Mouse (Mus musculus) heart, embryonic 11.5 days (tissue): ENCODE measurements around the gene Enpp3. TPM values are rescaled to one million over a fixed set of nuclear protein-coding genes. Genes with fewer than 3 reads are reported as not detected.

Experiments
- ATAC-seq: fragments of 200-750 bp; cut with Nextera tagmentation; replicated peaks from 2 replicates; pipeline ENCODE4 v1.8.0; 2017; ENCODE audit warnings: moderate library complexity; ENCODE audit not compliant: insufficient number of reproducible peaks, low FRiP score, low TSS enrichment
- H3K27ac ChIP-seq: fragments of 300-500 bp; sonication (generic); 2 replicates; pipeline ENCODE4 v1.5.1; 2014; ENCODE audit warnings: mild to moderate bottlenecking, low read depth, low read length
- H3K27me3 ChIP-seq: fragments of 300-500 bp; sonication (generic); 2 replicates; pipeline ENCODE4 v1.6.1; 2014; ENCODE audit warnings: mild to moderate bottlenecking, low read length, mixed read lengths; ENCODE audit not compliant: control insufficient read depth, insufficient read depth
- H3K36me3 ChIP-seq: fragments of 300-500 bp; sonication (generic); 2 replicates; pipeline ENCODE4 v1.6.1; 2014; ENCODE audit warnings: mild to moderate bottlenecking, low read length, moderate library complexity, mixed read lengths; ENCODE audit not compliant: control insufficient read depth, insufficient read depth
- H3K4me1 ChIP-seq: fragments of 300-500 bp; sonication (generic); 2 replicates; pipeline ENCODE4 v1.6.1; 2014; ENCODE audit warnings: low read length; ENCODE audit not compliant: control insufficient read depth, insufficient read depth
- H3K4me2 ChIP-seq: fragments of 300-500 bp; sonication (generic); 2 replicates; pipeline ENCODE4 v1.6.1; 2014; ENCODE audit warnings: mild to moderate bottlenecking, moderate library complexity
- H3K4me3 ChIP-seq: fragments of 300-500 bp; sonication (generic); 2 replicates; pipeline ENCODE4 v1.5.1; 2014; ENCODE audit warnings: low read depth, low read length
- H3K9ac ChIP-seq: fragments of 300-500 bp; sonication (generic); 2 replicates; pipeline ENCODE4 v1.6.1; 2014; ENCODE audit warnings: mild to moderate bottlenecking, low read depth, low read length, moderate library complexity
- H3K9me3 ChIP-seq: fragments of 300-500 bp; sonication (generic); replicated peaks from 2 replicates; pipeline ENCODE4 v1.6.1; 2016; ENCODE audit warnings: low read length; ENCODE audit not compliant: control insufficient read depth
- WGBS: fragments of 180-500 bp; shearing (Covaris S2); extraction: QIAGEN DNeasy Blood & Tissue Kit; methylation state at CpG from one replicate; pipeline ENCODE4 v1.1.7; 2014; ENCODE audit not compliant: insufficient replicate concordance; 5-methylcytosine and 5-hydroxymethylcytosine counted together
- polyA plus RNA-seq: library from polyadenylated mRNA; unstranded; fragments of >200 nt; fragmentation: Nextera tagmentation; extraction: Ambion mirVana; gene quantifications from 2 replicates; pipeline ENCODE4 v1.2.1, GENCODE M21; 2014

Gene Enpp3
- polyA plus RNA-seq, 1 experiment from 2014 or later, result 2.0 TPM

DNA sequence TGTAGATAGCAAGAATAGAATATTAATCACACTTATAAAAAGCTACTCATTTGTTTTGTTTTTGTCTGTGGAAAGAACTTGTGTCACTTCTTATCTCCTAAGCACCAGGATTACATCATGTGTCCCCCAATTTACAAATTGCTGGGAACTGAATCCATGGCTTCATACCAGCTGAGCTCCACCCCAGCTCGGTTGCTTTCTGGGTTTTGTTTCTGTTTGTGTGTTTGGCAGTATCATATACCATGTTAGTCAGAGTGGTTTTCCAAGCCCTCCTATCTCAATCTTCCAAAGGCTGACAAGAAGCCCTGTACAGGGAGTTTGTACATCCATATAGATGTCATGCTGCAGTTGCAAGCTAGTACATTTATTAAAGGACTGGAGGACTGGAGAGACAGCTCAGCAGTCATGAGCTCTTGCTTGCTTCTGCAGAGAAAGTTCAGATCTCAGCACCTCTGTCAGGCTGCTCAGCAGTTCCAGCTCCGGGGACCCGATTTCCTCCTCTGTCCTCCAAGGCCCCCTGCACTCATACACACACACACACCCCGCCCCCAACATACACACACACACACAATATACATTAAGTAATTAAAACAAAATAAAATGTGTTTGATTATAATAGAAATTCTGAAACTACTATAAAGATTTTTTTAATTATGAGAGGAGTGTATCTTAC, 6.1 kb downstream of the Enpp3 start:
- WGBS, result 61% methylated on average over 4 of the region's 4 CpGs
- H3K36me3 ChIP-seq, result no peaks in the 10 kb centered on the region
- no peaks in the 10 kb centered on the region for H3K27me3 ChIP-seq
- H3K9me3 ChIP-seq, result no peaks in the 10 kb centered on the region
- H3K9ac ChIP-seq, result no peak overlapping the region
- H3K4me2 ChIP-seq, result peak overlapping the region; percentile 50
- peaks cover 6% of the 10 kb centered on the region for H3K4me1 ChIP-seq
- no peak overlapping the region for H3K27ac ChIP-seq
- H3K4me3 ChIP-seq, result no peak overlapping the region
- ATAC-seq, result no peak

DNA sequence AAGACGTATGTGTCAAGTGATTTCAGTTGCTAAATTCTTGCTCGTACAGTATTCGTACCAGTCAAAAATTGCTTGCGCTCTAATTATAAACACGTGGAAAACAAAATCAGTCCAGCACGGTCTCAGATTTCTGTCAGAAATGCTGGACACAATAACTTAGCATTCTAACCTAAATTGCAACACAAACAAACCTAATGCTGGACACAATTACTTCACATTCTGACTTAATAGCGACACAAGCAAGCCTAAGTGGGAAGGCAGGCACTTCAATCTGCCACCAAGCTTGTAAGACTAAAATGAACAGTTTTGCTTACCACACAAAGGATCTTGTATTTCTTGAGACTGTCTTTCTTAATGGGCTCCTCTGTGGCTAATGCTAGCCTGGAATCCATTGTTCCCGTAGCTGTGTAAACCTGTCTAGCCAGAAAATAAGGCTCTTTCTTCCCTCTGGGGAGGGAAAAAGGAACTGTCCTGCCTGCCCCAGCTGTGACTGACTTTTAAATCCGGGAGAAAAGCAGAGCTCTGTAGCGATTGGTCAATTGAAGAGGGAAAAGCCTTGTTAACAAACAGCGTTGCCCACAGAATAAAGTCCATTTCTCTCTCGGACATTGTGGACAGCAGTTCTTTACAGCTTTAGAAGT, 6.8 kb downstream of the Enpp3 start:
- no peaks in the 10 kb centered on the region for H3K9me3 ChIP-seq
- no peaks in the 10 kb centered on the region for H3K36me3 ChIP-seq
- peaks cover 6% of the 10 kb centered on the region for H3K4me1 ChIP-seq
- no peak overlapping the region for H3K27ac ChIP-seq
- no peaks in the 10 kb centered on the region for H3K27me3 ChIP-seq
- 27% methylated on average over 12 of the region's 12 CpGs for WGBS
- no peak for ATAC-seq
- H3K4me3 ChIP-seq, result 0 out of 2 replicates have a peak overlapping the region, but pooled peaks have one; percentile 6
- H3K9ac ChIP-seq, result peak overlapping the region; percentile 60
- H3K4me2 ChIP-seq, result peak overlapping the region; percentile 50

DNA sequence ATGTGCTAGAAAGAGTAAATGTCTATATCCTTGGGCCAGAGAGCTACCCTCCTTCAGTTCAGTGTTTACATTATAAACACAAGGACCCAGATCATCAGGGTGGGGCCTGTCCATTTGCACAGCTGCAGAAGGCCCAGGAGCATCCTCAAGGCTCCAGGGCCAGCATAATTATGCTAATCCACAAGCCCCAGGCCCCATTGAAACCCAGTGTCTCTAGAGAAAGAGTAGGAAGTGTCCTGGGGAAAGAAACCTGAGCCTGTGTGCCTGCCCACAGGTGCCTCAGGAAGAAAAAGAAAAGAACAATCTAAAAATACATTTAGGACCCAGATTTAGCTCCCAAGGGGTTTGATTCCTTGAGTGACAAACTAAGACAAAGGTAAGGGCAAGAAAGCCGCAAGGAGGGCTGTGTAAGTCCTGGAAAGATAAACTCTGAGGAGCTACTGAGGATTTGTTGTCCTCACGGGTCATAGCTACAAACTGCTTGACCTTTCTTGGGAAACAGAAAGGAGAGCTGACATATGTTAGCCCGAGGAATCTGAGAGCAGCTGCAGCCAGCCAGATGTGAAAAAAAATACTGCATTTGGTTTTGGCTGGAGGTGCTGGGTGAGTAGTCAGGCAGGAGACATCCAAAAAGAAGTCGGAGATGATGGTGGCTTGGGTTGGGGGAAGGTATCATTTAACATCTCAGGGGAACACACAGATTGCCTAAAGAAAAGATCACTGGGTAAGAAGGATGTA, 7.8 kb downstream of the Enpp3 start:
- H3K4me3 ChIP-seq, result no peak overlapping the region
- no peaks in the 10 kb centered on the region for H3K9me3 ChIP-seq
- H3K36me3 ChIP-seq, result no peaks in the 10 kb centered on the region
- peaks cover 6% of the 10 kb centered on the region for H3K4me1 ChIP-seq
- no peak overlapping the region for H3K27ac ChIP-seq
- H3K4me2 ChIP-seq, result peak overlapping the region; percentile 50
- WGBS, result 12% methylated on average over 4 of the region's 4 CpGs
- ATAC-seq, result no peak
- H3K27me3 ChIP-seq, result no peaks in the 10 kb centered on the region
- H3K9ac ChIP-seq, result no peak overlapping the region

DNA sequence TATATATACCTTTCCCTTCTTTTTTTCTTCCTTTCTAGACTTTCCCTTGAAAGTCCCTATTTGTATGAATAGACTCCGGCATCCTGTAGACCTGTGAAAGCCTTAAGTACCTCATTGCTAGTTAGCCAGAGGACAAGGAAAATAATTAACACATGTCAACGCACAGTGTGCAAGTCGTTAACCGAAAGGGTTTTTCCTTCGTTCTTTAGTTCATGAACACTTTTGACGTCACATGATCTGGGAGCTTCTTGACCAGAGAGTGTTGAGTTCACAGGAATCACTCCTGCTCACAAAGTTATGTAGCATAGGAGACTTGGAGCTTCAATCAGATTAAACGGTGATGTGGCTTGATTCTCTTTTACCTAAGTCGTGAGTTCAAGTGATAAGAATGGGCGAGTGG, 10.3 kb downstream of the Enpp3 start:
- no peak overlapping the region for H3K9ac ChIP-seq
- no peaks in the 10 kb centered on the region for H3K27me3 ChIP-seq
- H3K27ac ChIP-seq, result no peak overlapping the region
- 82% methylated on average over 9 of the region's 9 CpGs for WGBS
- H3K4me3 ChIP-seq, result no peak overlapping the region
- H3K9me3 ChIP-seq, result no peaks in the 10 kb centered on the region
- no peak for ATAC-seq
- no peaks in the 10 kb centered on the region for H3K36me3 ChIP-seq
- H3K4me2 ChIP-seq, result no peak overlapping the region
- H3K4me1 ChIP-seq, result peaks cover 6% of the 10 kb centered on the region

DNA sequence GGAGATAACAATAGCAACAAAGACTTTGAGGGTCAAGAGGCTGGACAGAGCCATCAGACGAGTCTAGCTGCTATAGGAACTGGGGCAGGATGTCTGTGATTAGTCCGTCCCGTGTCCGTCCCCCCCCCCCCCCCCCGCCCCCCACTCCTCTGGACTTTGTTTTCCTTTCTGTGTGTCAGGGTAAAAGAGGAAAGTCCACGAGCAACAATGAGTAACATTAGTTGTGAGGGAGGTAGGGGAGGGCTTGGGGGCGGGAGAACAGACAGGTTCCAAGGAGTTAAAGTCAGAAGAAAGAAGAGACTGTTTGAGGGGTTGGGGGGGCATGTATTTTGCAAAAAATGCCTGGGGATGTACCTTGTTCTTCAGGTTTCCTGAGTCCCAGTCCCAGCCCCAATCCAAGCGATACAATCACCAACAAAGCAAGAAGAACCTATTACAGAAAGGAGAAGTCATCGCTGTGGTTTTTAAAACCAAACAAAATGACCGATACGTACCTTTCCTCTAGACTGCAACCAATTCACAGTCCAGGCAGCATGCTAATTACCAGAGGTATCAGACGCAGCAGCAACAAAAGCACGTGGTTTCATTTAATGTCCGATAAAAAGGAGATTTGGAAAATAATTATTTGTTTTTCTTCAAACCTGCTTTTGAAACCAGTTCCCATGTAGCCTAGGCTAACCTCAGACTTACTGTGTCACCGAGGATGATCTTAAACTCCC, 11.1 kb downstream of the Enpp3 start:
- no peak for ATAC-seq
- no peak overlapping the region for H3K27ac ChIP-seq
- WGBS, result 71% methylated on average over 14 of the region's 15 CpGs
- H3K4me2 ChIP-seq, result no peak overlapping the region
- no peaks in the 10 kb centered on the region for H3K36me3 ChIP-seq
- H3K4me3 ChIP-seq, result no peak overlapping the region
- no peaks in the 10 kb centered on the region for H3K27me3 ChIP-seq
- no peak overlapping the region for H3K9ac ChIP-seq
- H3K9me3 ChIP-seq, result no peaks in the 10 kb centered on the region
- peaks cover 6% of the 10 kb centered on the region for H3K4me1 ChIP-seq

DNA sequence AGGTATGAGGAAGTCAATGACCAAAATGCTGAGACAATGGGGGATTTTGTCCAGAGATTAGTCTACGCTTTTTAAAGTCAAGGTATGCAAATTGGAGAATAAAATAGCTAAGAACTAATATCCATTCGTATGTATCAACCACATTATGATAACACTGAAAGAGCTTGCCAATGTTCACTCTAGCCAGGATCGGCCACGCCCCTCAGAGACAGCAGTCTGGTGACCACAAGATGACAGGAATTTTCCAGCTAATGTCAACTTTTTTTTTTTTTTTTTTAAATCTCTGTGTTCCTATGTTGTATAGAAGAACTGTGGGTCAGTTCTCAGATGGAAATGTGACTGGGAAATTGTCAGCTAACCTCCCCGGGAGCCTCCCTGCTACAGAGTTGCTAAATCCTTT, 12.2 kb downstream of the Enpp3 start:
- Histone ChIP-seq H3K27ac (no peak overlapping the region), H3K36me3 (no peaks in the 10 kb centered on the region), H3K27me3 (no peaks in the 10 kb centered on the region), H3K4me3 (no peak overlapping the region), H3K9ac (no peak overlapping the region), H3K4me1 (peaks cover 6% of the 10 kb centered on the region), H3K4me2 (no peak overlapping the region), H3K9me3 (no peaks in the 10 kb centered on the region)
- WGBS, result 78% methylated on average over 5 of the region's 5 CpGs
- no peak for ATAC-seq

DNA sequence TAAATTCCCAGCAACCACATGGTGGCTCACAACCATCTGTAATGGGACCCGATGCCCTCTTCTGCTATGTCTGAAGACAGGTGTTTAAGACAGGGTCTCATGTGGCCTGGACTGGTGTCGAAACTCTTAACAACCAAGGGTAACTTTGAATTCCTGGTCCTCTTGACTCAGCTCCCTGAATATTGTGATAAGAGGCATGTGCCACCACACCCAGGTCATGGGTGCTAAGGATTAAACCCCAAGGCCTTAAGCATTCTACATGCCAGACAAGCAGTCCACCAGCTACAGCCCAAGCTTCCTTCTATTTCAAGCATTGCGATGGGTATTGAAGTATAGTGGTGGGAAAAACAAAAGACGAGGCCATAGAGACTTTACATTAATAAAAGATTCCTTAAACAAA, 14.5 kb downstream of the Enpp3 start:
- Histone ChIP-seq H3K4me1 (no peaks in the 10 kb centered on the region; the same call in 1 of the 2 replicates), H3K9me3 (no peaks in the 10 kb centered on the region), H3K27me3 (no peaks in the 10 kb centered on the region), H3K36me3 (no peaks in the 10 kb centered on the region), H3K4me3 (no peak overlapping the region), H3K27ac (no peak overlapping the region), H3K9ac (no peak overlapping the region), H3K4me2 (no peak overlapping the region)
- no peak for ATAC-seq
- WGBS, result 80% methylated on average over 4 of the region's 4 CpGs

DNA sequence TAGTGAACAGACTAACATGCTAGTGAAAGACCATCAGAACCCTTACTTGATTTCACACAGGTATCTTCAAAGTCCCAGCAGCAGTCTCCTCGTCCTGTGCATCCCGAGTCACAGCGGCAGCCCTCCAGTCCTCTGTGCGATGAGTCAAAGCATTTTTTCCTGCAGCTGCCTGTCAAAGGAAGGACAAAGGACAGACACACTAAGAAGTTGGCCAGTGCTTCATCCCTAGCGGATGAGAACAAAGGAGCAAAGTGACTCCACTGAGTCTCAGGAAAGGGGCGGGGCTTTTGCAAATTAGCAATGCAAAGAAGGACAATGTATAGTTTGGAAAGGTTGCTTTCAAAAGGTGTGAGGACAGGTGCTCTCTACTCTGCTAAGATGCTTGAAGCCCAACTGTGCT, 16.5 kb downstream of the Enpp3 start:
- H3K9ac ChIP-seq, result no peak overlapping the region
- no peak overlapping the region for H3K27ac ChIP-seq
- H3K27me3 ChIP-seq, result no peaks in the 10 kb centered on the region
- no peak overlapping the region; the same call in 1 of the 2 replicates for H3K4me2 ChIP-seq
- H3K9me3 ChIP-seq, result no peaks in the 10 kb centered on the region
- WGBS, result 25% methylated on average over 6 of the region's 6 CpGs
- H3K4me1 ChIP-seq, result no peaks in the 10 kb centered on the region; the same call in 1 of the 2 replicates
- H3K4me3 ChIP-seq, result no peak overlapping the region
- ATAC-seq, result no peak
- no peaks in the 10 kb centered on the region for H3K36me3 ChIP-seq
